Mouse (Mus musculus): ENCODE results near the gene Btbd11. TPM values are rescaled to one million over a fixed set of nuclear protein-coding genes. Genes with fewer than 3 reads are reported as not detected.
A peak's percentile ranks its signal among the peaks of the same experiment; 100 is the strongest.

The Btbd11 gene
- polyA plus RNA-seq, 1 experiment from 2014 or later: 7.5 TPM

DNA sequence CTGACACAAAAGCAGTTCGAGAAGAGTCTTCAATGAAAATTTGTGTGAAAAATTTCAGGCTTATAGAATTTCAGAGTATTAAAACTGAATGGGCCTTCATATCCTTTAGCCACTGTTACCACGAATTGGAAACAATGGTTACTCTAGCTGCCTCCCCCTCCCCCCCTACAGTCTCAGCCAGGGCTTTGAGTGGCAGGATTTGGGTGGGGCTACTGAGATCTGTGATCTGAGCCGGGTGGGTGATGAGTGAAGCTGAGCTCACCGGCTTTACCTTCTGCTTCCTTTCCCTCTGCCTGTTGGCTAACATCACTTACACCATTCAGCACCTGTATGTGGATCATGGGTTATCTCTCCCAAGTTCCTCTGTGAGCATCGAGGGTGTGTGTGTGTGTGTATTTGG, 158.4 kb downstream of the Btbd11 start:
- ATAC-seq (ENCODE audit: insufficient number of reproducible peaks, low FRiP score, low TSS enrichment, low read depth) (no peak), DNase-seq (ENCODE audit: low spot score) (no peak)
- Histone ChIP-seq H3K27me3 (ENCODE audit: control insufficient read depth, insufficient read depth, low read length) (no peaks in the 10 kb centered on the region), H3K4me3 (ENCODE audit: low read depth, low read length) (no peak overlapping the region), H3K9ac (ENCODE audit: low read length) (no peak overlapping the region), H3K27ac (replicated peaks; ENCODE audit: low read depth, low read length) (no peak overlapping the region), H3K36me3 (ENCODE audit: control insufficient read depth, insufficient read depth, low read length) (no peaks in the 10 kb centered on the region), H3K4me1 (ENCODE audit: control insufficient read depth, insufficient read depth, low read length) (no peaks in the 10 kb centered on the region; the same call in 1 of the 2 replicates), H3K4me2 (ENCODE audit: low read depth, severe bottlenecking) (no peak overlapping the region), H3K9me3 (ENCODE audit: control insufficient read depth, low read length) (no peaks in the 10 kb centered on the region)
- WGBS: 57% methylated on average over 5 of the region's 5 CpGs

DNA sequence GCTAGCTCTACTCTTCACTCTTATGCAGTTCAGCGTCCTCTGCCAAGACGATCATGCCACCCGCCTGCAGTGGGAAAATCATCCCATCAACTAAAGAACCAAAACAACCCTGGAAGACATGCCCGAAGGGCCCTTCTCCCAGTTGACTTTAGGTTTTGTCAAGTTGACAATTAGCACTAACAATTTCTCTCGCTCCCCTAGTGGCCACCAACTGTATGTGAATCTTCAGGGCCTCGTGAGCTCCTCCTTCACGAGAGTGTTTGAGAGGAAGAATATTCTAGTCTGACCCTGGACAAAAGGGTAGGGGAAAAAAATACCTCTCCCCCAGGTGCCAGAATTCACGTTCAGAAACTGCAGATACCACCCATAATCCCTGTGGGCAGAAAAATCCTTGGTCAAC, 168.6 kb downstream of the Btbd11 start:
- no peak for DNase-seq (ENCODE audit: low spot score)
- Histone ChIP-seq H3K4me2 (ENCODE audit: low read depth, severe bottlenecking) (no peak overlapping the region), H3K27me3 (ENCODE audit: control insufficient read depth, insufficient read depth, low read length) (no peaks in the 10 kb centered on the region), H3K4me3 (ENCODE audit: low read depth, low read length) (no peak overlapping the region), H3K9me3 (ENCODE audit: control insufficient read depth, low read length) (no peaks in the 10 kb centered on the region), H3K36me3 (ENCODE audit: control insufficient read depth, insufficient read depth, low read length) (no peaks in the 10 kb centered on the region), H3K4me1 (ENCODE audit: control insufficient read depth, insufficient read depth, low read length) (no peaks in the 10 kb centered on the region), H3K9ac (ENCODE audit: low read length) (no peak overlapping the region), H3K27ac (replicated peaks; ENCODE audit: low read depth, low read length) (no peak overlapping the region)
- ATAC-seq (ENCODE audit: insufficient number of reproducible peaks, low FRiP score, low TSS enrichment, low read depth): no peak
- 66% methylated on average over 8 of the region's 8 CpGs for WGBS

DNA sequence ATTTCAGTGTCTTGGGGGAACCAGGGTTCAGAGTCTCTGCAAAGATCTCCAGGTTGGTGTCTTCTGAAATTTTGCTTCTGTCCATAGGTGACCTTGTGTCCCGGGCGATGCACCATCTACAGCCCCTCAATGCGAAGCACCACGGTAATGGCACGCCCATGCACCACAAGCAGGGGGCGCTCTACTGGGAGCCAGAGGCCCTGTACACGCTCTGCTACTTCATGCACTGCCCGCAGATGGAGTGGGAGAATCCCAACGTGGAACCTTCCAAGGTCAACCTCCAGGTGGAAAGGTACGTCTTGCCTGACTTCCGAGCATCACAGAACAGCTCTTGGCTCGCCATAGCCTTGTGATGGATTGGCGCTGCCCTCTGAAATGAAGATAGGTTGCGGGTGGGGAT, 174.8 kb downstream of the Btbd11 start:
- H3K27ac ChIP-seq (replicated peaks; ENCODE audit: low read depth, low read length): no peak overlapping the region
- no peaks in the 10 kb centered on the region for H3K4me1 ChIP-seq (ENCODE audit: control insufficient read depth, insufficient read depth, low read length)
- no peak overlapping the region for H3K4me2 ChIP-seq (ENCODE audit: low read depth, severe bottlenecking)
- ATAC-seq (ENCODE audit: insufficient number of reproducible peaks, low FRiP score, low TSS enrichment, low read depth) (no peak), DNase-seq (ENCODE audit: low spot score) (no peak)
- H3K4me3 ChIP-seq (ENCODE audit: low read depth, low read length): no peak overlapping the region
- H3K27me3 ChIP-seq (ENCODE audit: control insufficient read depth, insufficient read depth, low read length): no peaks in the 10 kb centered on the region
- no peaks in the 10 kb centered on the region; the same call in 1 of the 2 replicates for H3K9me3 ChIP-seq (ENCODE audit: control insufficient read depth, low read length)
- 93% methylated on average over 14 of the region's 14 CpGs for WGBS
- no peaks in the 10 kb centered on the region for H3K36me3 ChIP-seq (ENCODE audit: control insufficient read depth, insufficient read depth, low read length)
- H3K9ac ChIP-seq (ENCODE audit: low read length): no peak overlapping the region

GRCm38 (mm10) chr10:85571456-85571855, 184.8 kb downstream of the Btbd11 start:
- 88% methylated on average over 5 of the region's 5 CpGs for WGBS
- Histone ChIP-seq H3K4me2 (ENCODE audit: low read depth, severe bottlenecking) (no peak overlapping the region), H3K9ac (ENCODE audit: low read length) (no peak overlapping the region), H3K9me3 (ENCODE audit: control insufficient read depth, low read length) (peaks cover 2% of the 10 kb centered on the region; the same call in 1 of the 2 replicates), H3K36me3 (ENCODE audit: control insufficient read depth, insufficient read depth, low read length) (no peaks in the 10 kb centered on the region), H3K27ac (replicated peaks; ENCODE audit: low read depth, low read length) (no peak overlapping the region), H3K4me3 (ENCODE audit: low read depth, low read length) (no peak overlapping the region), H3K27me3 (ENCODE audit: control insufficient read depth, insufficient read depth, low read length) (no peaks in the 10 kb centered on the region), H3K4me1 (ENCODE audit: control insufficient read depth, insufficient read depth, low read length) (no peaks in the 10 kb centered on the region)
- ATAC-seq (ENCODE audit: insufficient number of reproducible peaks, low FRiP score, low TSS enrichment, low read depth) (no peak), DNase-seq (ENCODE audit: low spot score) (no peak)

GRCm38 (mm10) chr10:85572571-85572970, 186.0 kb downstream of the Btbd11 start:
- H3K27me3 ChIP-seq (ENCODE audit: control insufficient read depth, insufficient read depth, low read length): no peaks in the 10 kb centered on the region
- H3K9me3 ChIP-seq (ENCODE audit: control insufficient read depth, low read length): peaks cover 2% of the 10 kb centered on the region; the same call in 1 of the 2 replicates
- H3K4me2 ChIP-seq (ENCODE audit: low read depth, severe bottlenecking): no peak overlapping the region
- no peak overlapping the region for H3K4me3 ChIP-seq (ENCODE audit: low read depth, low read length)
- H3K36me3 ChIP-seq (ENCODE audit: control insufficient read depth, insufficient read depth, low read length): no peaks in the 10 kb centered on the region
- 89% methylated on average over 7 of the region's 7 CpGs for WGBS
- no peak overlapping the region for H3K9ac ChIP-seq (ENCODE audit: low read length)
- no peak for ATAC-seq (ENCODE audit: insufficient number of reproducible peaks, low FRiP score, low TSS enrichment, low read depth)
- H3K4me1 ChIP-seq (ENCODE audit: control insufficient read depth, insufficient read depth, low read length): no peaks in the 10 kb centered on the region
- H3K27ac ChIP-seq (replicated peaks; ENCODE audit: low read depth, low read length): no peak overlapping the region
- no peak for DNase-seq (ENCODE audit: low spot score)

- DNase-seq (ENCODE audit: low spot score): no peak
- H3K4me2 ChIP-seq (ENCODE audit: low read depth, severe bottlenecking): no peak overlapping the region
- H3K4me3 ChIP-seq (ENCODE audit: low read depth, low read length): no peak overlapping the region
- peaks cover 2% of the 10 kb centered on the region; the same call in 1 of the 2 replicates for H3K9me3 ChIP-seq (ENCODE audit: control insufficient read depth, low read length)
- no peaks in the 10 kb centered on the region for H3K36me3 ChIP-seq (ENCODE audit: control insufficient read depth, insufficient read depth, low read length)
- H3K27me3 ChIP-seq (ENCODE audit: control insufficient read depth, insufficient read depth, low read length): no peaks in the 10 kb centered on the region
- no peak for ATAC-seq (ENCODE audit: insufficient number of reproducible peaks, low FRiP score, low TSS enrichment, low read depth)
- no peak overlapping the region for H3K9ac ChIP-seq (ENCODE audit: low read length)
- 80% methylated on average over 6 of the region's 6 CpGs for WGBS
- H3K4me1 ChIP-seq (ENCODE audit: control insufficient read depth, insufficient read depth, low read length): peaks cover 4% of the 10 kb centered on the region; the same call in 1 of the 2 replicates
- no peak overlapping the region for H3K27ac ChIP-seq (replicated peaks; ENCODE audit: low read depth, low read length)
These were observed 191.3 kb downstream of the Btbd11 start for GRCm38 (mm10) chr10:85577891-85578420.

- no peaks in the 10 kb centered on the region for H3K36me3 ChIP-seq (ENCODE audit: control insufficient read depth, insufficient read depth, low read length)
- WGBS: 30% methylated on average over 13 of the region's 13 CpGs
- ATAC-seq (ENCODE audit: insufficient number of reproducible peaks, low FRiP score, low TSS enrichment, low read depth): peak; percentile 75
- no peak overlapping the region for H3K4me3 ChIP-seq (ENCODE audit: low read depth, low read length)
- H3K9me3 ChIP-seq (ENCODE audit: control insufficient read depth, low read length): no peaks in the 10 kb centered on the region
- no peak overlapping the region for H3K9ac ChIP-seq (ENCODE audit: low read length)
- H3K27ac ChIP-seq (replicated peaks; ENCODE audit: low read depth, low read length): no peak overlapping the region; the same call in 1 of the 2 replicates
- H3K4me2 ChIP-seq (ENCODE audit: low read depth, severe bottlenecking): no peak overlapping the region
- H3K27me3 ChIP-seq (ENCODE audit: control insufficient read depth, insufficient read depth, low read length): no peaks in the 10 kb centered on the region
- peaks cover 4% of the 10 kb centered on the region; the same call in 1 of the 2 replicates for H3K4me1 ChIP-seq (ENCODE audit: control insufficient read depth, insufficient read depth, low read length)
- peak; percentile 69 for DNase-seq (ENCODE audit: low spot score)
These were observed 192.2 kb downstream of the Btbd11 start for GRCm38 (mm10) chr10:85578571-85579465.

- no peak overlapping the region for H3K9ac ChIP-seq (ENCODE audit: low read length)
- ATAC-seq (ENCODE audit: insufficient number of reproducible peaks, low FRiP score, low TSS enrichment, low read depth): no peak
- no peak overlapping the region for H3K4me2 ChIP-seq (ENCODE audit: low read depth, severe bottlenecking)
- WGBS: 88% methylated on average over 3 of the region's 3 CpGs
- H3K36me3 ChIP-seq (ENCODE audit: control insufficient read depth, insufficient read depth, low read length): no peaks in the 10 kb centered on the region
- no peaks in the 10 kb centered on the region for H3K4me1 ChIP-seq (ENCODE audit: control insufficient read depth, insufficient read depth, low read length)
- no peak for DNase-seq (ENCODE audit: low spot score)
- H3K27me3 ChIP-seq (ENCODE audit: control insufficient read depth, insufficient read depth, low read length): no peaks in the 10 kb centered on the region
- H3K27ac ChIP-seq (replicated peaks; ENCODE audit: low read depth, low read length): no peak overlapping the region
- H3K4me3 ChIP-seq (ENCODE audit: low read depth, low read length): no peak overlapping the region
- H3K9me3 ChIP-seq (ENCODE audit: control insufficient read depth, low read length): no peaks in the 10 kb centered on the region
These were observed 201.1 kb downstream of the Btbd11 start for GRCm38 (mm10) chr10:85587758-85588157.
